Mouse (Mus musculus) heart, embryonic 14.5 days (tissue): ENCODE measurements at regions not wholly inside any gene's neighbourhood (a gene's known extent, or its start where the extent isn't known, plus 50 kb on each side); places are given as distances from the start of the nearest gene placed in this dataset.
"Not testable (repeated sequence)": the region's sequence is repeated elsewhere in the genome, so short reads cannot be mapped to it uniquely, and the experiment has no call there.

Experiments
- ATAC-seq: fragments of 200-750 bp; cut with Nextera tagmentation; 2 replicates; pipeline ENCODE4 v1.8.0; 2017; ENCODE audit warnings: low read depth, moderate TSS enrichment; ENCODE audit not compliant: insufficient number of reproducible peaks, insufficient read depth, low FRiP score
- H3K27ac ChIP-seq, 2 experiments: fragments of 200-500 bp in 1 of 2; fragments of 300-500 bp in 1 of 2; sonication (generic) in 1 of 2; replicated peaks in 1 of 2; 2 replicates each; pipeline ENCODE4 v1.5.1; 2012 to 2014; ENCODE audit warnings: low read depth in 2 of 2, low read length in 2 of 2, control low read depth in 1 of 2, mild to moderate bottlenecking in 1 of 2, mixed read lengths in 1 of 2; ENCODE audit not compliant: control insufficient read depth in 1 of 2, insufficient read depth in 1 of 2
- H3K27me3 ChIP-seq: fragments of 300-500 bp; sonication (generic); 2 replicates; pipeline ENCODE4 v1.6.1; 2014; ENCODE audit warnings: mild to moderate bottlenecking, low read length, control low read depth; ENCODE audit not compliant: control insufficient read depth, insufficient read depth
- H3K36me3 ChIP-seq: fragments of 300-500 bp; sonication (generic); 2 replicates; pipeline ENCODE4 v1.6.1; 2014; ENCODE audit warnings: mild to moderate bottlenecking, control low read depth, low read length, mixed read lengths; ENCODE audit not compliant: control insufficient read depth, insufficient read depth
- H3K4me1 ChIP-seq, 2 experiments: fragments of 200-500 bp in 1 of 2; fragments of 300-500 bp in 1 of 2; sonication (generic) in 1 of 2; 2 replicates each; pipeline ENCODE4 v1.6.1; 2012 to 2014; ENCODE audit warnings: low read length in 2 of 2, control low read depth in 1 of 2, mixed read lengths in 1 of 2; ENCODE audit not compliant: control insufficient read depth in 2 of 2, insufficient read depth in 2 of 2
- H3K4me2 ChIP-seq: fragments of 300-500 bp; sonication (generic); 2 replicates; pipeline ENCODE4 v1.6.1; 2014; ENCODE audit warnings: mild to moderate bottlenecking, low read length
- H3K4me3 ChIP-seq, 2 experiments: fragments of 200-500 bp in 1 of 2; fragments of 300-500 bp in 1 of 2; sonication (generic) in 1 of 2; 2 replicates each; pipeline ENCODE4 v1.5.1; 2012 to 2014; ENCODE audit warnings: low read length in 2 of 2, mild to moderate bottlenecking in 2 of 2, control low read depth in 1 of 2, low read depth in 1 of 2, moderate library complexity in 1 of 2; ENCODE audit not compliant: control insufficient read depth in 1 of 2, insufficient read depth in 1 of 2
- H3K9ac ChIP-seq: fragments of 300-500 bp; sonication (generic); 2 replicates; pipeline ENCODE4 v1.6.1; 2014; ENCODE audit warnings: mild to moderate bottlenecking, low read length
- H3K9me3 ChIP-seq: fragments of 300-500 bp; sonication (generic); 2 replicates; pipeline ENCODE4 v1.6.1; 2016; ENCODE audit warnings: low read length, control low read depth; ENCODE audit not compliant: control insufficient read depth
- WGBS: fragments of 180-500 bp; shearing (Covaris S2); extraction: QIAGEN DNeasy Blood & Tissue Kit; methylation state at CpG from one replicate; pipeline ENCODE4 v1.1.7; 2014; 5-methylcytosine and 5-hydroxymethylcytosine counted together

DNA sequence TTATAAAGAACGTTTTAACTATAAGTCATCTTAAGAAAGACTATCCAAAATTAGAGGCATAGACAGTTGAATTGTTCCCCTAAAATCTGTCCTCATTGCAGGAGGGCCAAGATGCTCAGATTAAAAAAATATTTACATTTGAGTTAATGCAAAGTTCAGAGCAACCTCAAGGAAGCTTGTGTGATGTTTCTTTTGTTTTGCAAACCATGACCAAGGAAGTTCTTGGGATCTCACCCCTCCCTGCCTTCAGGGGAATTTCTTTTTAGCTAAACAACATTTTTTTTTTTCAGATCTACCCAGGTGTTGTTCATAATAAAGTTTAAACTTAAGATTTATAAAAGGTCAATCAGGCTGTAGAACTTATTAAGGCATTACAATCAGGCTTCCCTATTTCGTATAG lies 174.8 kb upstream of the Cdk6 start:
- 70% methylated on average over 2 of the region's 2 CpGs for WGBS
- not testable (repeated sequence) for H3K27me3 ChIP-seq, H3K36me3 ChIP-seq, H3K4me1 ChIP-seq, H3K9me3 ChIP-seq, H3K27ac ChIP-seq, H3K4me3 ChIP-seq, ATAC-seq, H3K4me2 ChIP-seq, H3K9ac ChIP-seq

DNA sequence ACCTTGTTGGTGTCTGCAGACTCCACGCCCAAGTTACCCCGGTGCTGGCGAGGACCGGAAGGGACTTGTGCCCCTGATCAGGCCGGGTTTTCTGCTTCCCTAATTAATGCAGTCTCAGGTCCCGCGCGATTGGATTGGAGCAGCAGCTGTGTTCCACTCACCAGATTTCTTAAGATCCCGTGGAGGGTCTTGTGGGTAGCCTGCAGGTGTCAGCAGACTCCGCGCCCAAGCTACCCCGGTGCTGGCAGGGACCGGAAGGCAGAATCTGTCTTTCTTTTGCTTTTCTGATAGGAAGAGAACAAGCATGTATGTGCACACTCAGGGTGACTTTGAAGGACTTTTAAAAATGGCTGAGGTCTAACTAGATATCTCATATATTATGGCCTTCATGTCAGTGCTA lies 147.7 kb upstream of the Cdk6 start:
- H3K4me3 ChIP-seq, H3K4me2 ChIP-seq, ATAC-seq, H3K27me3 ChIP-seq, H3K36me3 ChIP-seq, H3K27ac ChIP-seq, H3K9me3 ChIP-seq, H3K9ac ChIP-seq, H3K4me1 ChIP-seq: not testable (repeated sequence)
- WGBS, result 87% methylated on average over 13 of the region's 13 CpGs

GRCm38 (mm10) chr5:3197952-3198841 lies 143.1 kb upstream of the Cdk6 start:
- Histone ChIP-seq H3K9me3 (no peaks in the 10 kb centered on the region), H3K27me3 (no peaks in the 10 kb centered on the region), H3K27ac (peak overlapping the region; percentile 45 to 66), H3K36me3 (no peaks in the 10 kb centered on the region), H3K4me3 (no peak overlapping the region), H3K9ac (peak overlapping the region; percentile 60), H3K4me2 (peak overlapping the region; percentile 38), H3K4me1 (peaks cover 5 to 14% of the 10 kb centered on the region in 2 experiments)
- ATAC-seq, result peak; percentile 84
- WGBS, result 27% methylated on average over 16 of the region's 16 CpGs

DNA sequence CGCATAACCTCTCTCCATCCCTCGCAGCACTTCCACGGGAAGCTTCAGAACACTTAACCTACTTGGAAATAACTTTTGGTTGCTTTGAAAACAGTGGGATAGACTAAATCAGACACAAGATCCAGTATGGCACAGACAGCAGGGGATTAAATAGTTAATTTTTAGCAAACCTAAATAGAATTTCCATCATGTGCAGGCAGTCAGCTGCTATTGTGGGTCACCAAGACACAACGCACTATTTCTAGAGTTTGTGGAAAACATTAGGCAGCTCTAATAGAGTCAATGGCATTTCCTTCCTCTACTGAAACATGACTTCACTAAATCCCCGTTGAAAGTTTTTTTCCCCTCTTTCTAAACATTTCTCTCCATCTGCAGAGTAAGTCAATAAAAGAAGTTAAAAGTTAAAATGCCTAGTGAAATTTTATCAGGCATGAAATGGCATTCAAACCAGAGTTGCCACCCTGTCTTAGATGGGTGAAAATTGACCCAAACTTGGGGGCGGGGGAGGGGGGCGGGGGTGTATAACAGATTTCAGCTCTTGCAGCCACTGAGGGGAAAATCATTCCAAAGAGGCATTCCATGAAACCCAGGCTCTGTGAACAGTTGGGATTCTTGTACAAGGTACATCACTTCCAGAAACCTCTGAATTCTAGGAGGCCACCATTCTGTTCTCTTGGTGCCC lies 142.3 kb upstream of the Cdk6 start:
- peak; percentile 61 for ATAC-seq
- H3K4me3 ChIP-seq, H3K9me3 ChIP-seq, H3K27me3 ChIP-seq, H3K36me3 ChIP-seq: not testable (repeated sequence)
- H3K27ac ChIP-seq, result peak overlapping the region; percentile 45 to 66
- peak overlapping the region; percentile 60; the same call in 1 of the 2 replicates for H3K9ac ChIP-seq
- H3K4me2 ChIP-seq, result peak overlapping the region; percentile 38
- 29% methylated on average over 7 of the region's 7 CpGs for WGBS
- peaks cover 5 to 14% of the 10 kb centered on the region in 2 experiments for H3K4me1 ChIP-seq

DNA sequence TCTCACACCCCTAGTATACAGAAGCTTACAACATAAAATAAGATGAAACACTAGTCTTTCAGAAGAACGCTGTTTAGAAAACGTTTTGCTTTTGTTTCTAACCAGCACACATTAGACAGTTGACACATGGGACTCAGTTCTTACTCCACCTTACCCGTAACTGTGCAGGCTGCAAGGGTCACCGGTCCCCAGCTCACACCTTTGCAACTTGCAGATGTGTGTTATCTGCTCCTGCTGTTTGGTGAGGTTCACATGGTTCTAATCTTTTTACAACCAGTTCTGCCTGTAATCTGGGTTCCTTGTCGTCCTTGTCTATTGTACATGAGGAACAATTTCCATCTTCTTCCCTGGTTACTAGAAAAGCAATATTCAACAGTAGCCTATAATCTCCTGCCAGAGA lies 135.1 kb upstream of the Cdk6 start:
- not testable (repeated sequence) for H3K9me3 ChIP-seq, H3K27me3 ChIP-seq, H3K4me1 ChIP-seq, H3K4me2 ChIP-seq, H3K4me3 ChIP-seq, H3K27ac ChIP-seq, ATAC-seq, H3K36me3 ChIP-seq, H3K9ac ChIP-seq
- 58% methylated on average over 5 of the region's 5 CpGs for WGBS

DNA sequence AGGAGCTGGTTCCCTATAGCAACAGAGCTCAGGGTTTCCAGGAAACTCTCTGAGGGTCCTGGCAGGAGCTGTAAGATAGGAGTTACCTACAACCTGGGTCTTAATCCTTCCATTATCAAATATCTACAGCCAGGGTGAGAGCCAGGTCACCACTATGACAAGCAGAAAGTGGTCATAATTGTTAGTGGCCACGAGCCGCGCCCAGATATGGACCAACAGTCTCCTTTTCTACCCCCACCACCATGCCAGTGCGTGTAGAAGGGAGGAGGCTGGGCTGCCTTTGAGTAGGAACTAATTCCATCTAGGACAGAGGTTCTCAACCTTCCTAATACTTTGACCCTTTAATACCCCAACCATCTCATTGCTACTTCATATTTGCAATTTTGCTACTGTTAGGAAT lies 133.0 kb upstream of the Cdk6 start:
- H3K4me3 ChIP-seq, H3K27me3 ChIP-seq, H3K4me1 ChIP-seq, H3K27ac ChIP-seq, ATAC-seq, H3K36me3 ChIP-seq, H3K9me3 ChIP-seq, H3K4me2 ChIP-seq, H3K9ac ChIP-seq: not testable (repeated sequence)
- WGBS, result 86% methylated on average over 4 of the region's 4 CpGs

- Histone ChIP-seq H3K4me3 (no peak overlapping the region), H3K4me2 (no peak overlapping the region), H3K4me1 (no peaks in the 10 kb centered on the region), H3K9me3 (no peaks in the 10 kb centered on the region), H3K27me3 (no peaks in the 10 kb centered on the region), H3K9ac (no peak overlapping the region), H3K36me3 (no peaks in the 10 kb centered on the region), H3K27ac (no peak overlapping the region)
- no peak for ATAC-seq
- 82% methylated on average over 3 of the region's 3 CpGs for WGBS
Measured at GRCm38 (mm10) chr5:3211284-3211683, 130.0 kb upstream of the Cdk6 start.
